Mouse (Mus musculus) liver, embryonic 16.5 days (tissue): ENCODE data around the gene Olfr1325. TPM values are rescaled to one million over a fixed set of nuclear protein-coding genes. Genes with fewer than 3 reads are reported as not detected.
"Not testable (repeated sequence)": the region's sequence is repeated elsewhere in the genome, so short reads cannot be mapped to it uniquely, and the experiment has no call there.

ENCODE experiments used
- ATAC-seq: fragments of 200-750 bp; cut with Nextera tagmentation; 2 replicates; pipeline ENCODE4 v1.8.0; 2017; ENCODE audit warnings: low read depth, mild to moderate bottlenecking, moderate number of reproducible peaks, moderate library complexity
- H3K27ac ChIP-seq: fragments of 300-500 bp; sonication (generic); 2 replicates; pipeline ENCODE4 v1.5.1; 2014; ENCODE audit warnings: mild to moderate bottlenecking, low read length
- H3K27me3 ChIP-seq: fragments of 300-500 bp; sonication (generic); 2 replicates; pipeline ENCODE4 v1.6.1; 2014; ENCODE audit warnings: low read depth, low read length, mixed read lengths; ENCODE audit not compliant: control insufficient read depth, insufficient read depth
- H3K36me3 ChIP-seq: fragments of 300-500 bp; sonication (generic); 2 replicates; pipeline ENCODE4 v1.6.1; 2014; ENCODE audit warnings: mild to moderate bottlenecking; ENCODE audit not compliant: control insufficient read depth, insufficient read depth
- H3K4me1 ChIP-seq: fragments of 300-500 bp; sonication (generic); 2 replicates; pipeline ENCODE4 v1.6.1; 2014; ENCODE audit warnings: low read depth, low read length, mixed read lengths; ENCODE audit not compliant: control insufficient read depth
- H3K4me2 ChIP-seq: fragments of 300-500 bp; sonication (generic); 2 replicates; pipeline ENCODE4 v1.6.1; 2014; ENCODE audit warnings: low read depth, low read length, mixed read lengths
- H3K4me3 ChIP-seq: fragments of 300-500 bp; sonication (generic); 2 replicates; pipeline ENCODE4 v1.5.1; 2014; ENCODE audit warnings: low read depth, mild to moderate bottlenecking, low read length
- H3K9ac ChIP-seq: fragments of 300-500 bp; sonication (generic); 2 replicates; pipeline ENCODE4 v1.6.1; 2014; ENCODE audit warnings: low read depth, low read length
- H3K9me3 ChIP-seq: fragments of 300-500 bp; sonication (generic); replicated peaks from 2 replicates; pipeline ENCODE4 v1.6.1; 2016; ENCODE audit warnings: low read length; ENCODE audit not compliant: control insufficient read depth
- WGBS: fragments of 180-500 bp; shearing (Covaris S2); extraction: QIAGEN DNeasy Blood & Tissue Kit; methylation state at CpG from one replicate; pipeline ENCODE4 v1.1.7; 2014; ENCODE audit not compliant: insufficient replicate concordance; 5-methylcytosine and 5-hydroxymethylcytosine counted together
- polyA plus RNA-seq: library from polyadenylated mRNA; unstranded; fragments of >200 nt; fragmentation: Nextera tagmentation; extraction: Ambion mirVana; gene quantifications from 2 replicates; pipeline ENCODE4 v1.2.1, GENCODE M21; 2015

The Olfr1325 gene
- polyA plus RNA-seq = not detected in 2 replicates

DNA sequence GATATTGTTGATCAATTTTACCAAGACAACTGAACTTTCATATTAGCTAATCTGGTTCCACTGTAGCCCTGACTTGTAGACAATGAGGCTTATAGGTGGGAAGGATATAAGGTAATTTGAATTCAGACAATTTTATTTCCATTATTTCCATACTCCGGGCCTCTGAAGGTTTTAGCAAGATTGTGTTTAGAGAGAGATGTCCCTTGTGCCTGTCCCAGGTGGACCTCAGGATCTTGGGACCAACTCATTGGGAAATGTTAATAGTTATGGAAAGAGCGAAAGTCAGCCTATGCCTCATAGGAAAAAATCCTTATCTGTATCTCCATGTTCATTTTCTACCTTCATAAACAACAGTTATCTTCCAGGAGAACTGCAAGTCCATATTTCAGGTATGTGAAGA is at the start of gene Olfr1325:
Gene Olfr1325 (plus strand): TSS at position 301 of the 400 bp plus-strand sequence.
- no peak within 1 kb of the TSS for H3K27ac ChIP-seq
- H3K9me3 ChIP-seq = no peaks in the 10 kb centered on the region
- H3K36me3 ChIP-seq = no peaks in the 10 kb centered on the region
- 55% methylated on average over 2 of the region's 2 CpGs for WGBS
- ATAC-seq = no peak
- no peaks in the 10 kb centered on the region for H3K27me3 ChIP-seq
- no peak within 1 kb of the TSS for H3K9ac ChIP-seq
- H3K4me2 ChIP-seq = no peak within 1 kb of the TSS
- H3K4me1 ChIP-seq = no peaks in the 10 kb centered on the region
- no peak within 1 kb of the TSS for H3K4me3 ChIP-seq

DNA sequence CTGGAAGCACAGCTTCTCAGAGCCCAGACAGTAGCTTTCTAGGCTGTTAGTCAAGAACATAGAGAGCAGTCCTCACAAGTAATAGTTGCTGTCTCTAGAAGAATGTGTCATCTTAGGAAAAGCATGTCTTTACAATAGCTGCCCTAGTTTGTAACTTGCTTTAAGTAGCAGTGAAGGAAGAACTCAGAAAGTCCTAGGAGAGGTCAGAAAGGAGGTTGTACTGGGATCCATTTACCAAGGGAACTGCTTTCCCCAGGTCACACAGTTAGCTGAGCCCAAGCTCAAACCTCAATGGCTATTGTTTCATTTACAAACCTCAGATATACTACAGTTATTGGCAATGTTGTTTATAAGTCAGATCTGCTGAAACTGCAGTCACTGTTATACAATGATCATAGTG is 17.7 kb upstream of the Olfr1325 start, which contains the start of gene Olfr1326-ps1:
Gene Olfr1326-ps1 (minus strand): TSS at position 101 of the 400 bp plus-strand sequence.
- H3K36me3 ChIP-seq = no peaks in the 10 kb centered on the region

DNA sequence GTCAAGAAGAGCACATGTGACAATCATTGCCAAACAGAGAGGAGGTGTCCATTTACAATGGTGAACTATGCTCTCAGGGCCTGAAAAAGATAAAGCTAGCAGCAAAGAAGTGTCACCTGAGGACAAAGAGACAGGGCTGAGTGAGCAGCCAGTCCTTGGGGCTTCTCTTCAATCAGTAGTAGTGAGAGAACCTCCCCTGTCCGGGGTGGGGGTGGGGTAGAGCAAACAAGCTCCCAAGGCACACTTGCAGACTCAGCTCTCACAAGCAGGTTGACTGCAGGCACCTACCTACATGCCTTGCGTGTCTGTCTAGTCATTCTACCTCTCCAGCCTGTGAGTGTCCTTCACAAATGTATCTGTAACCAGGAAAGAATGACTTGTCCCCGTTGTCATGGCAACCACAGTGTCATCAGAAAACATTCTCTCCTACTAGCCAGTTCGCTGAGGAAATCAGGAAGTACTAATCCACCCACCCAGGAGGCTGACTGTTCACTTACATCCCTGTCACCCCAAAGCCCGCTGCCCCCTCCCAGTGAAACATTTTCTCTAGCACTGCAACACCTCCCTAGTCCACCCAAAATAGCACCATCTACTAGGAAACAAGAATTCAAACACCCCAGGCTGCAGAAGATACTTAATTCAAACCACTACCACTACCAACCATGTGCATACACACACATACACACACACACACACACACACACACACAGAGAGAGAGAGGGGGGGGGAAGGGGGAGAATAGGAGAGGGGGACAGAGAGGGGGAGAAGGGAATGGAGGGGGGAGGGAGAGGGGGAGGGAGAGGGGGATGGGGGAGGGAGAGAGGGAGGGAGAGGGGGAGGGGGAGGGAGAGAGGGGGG is 53.2 kb downstream of the Olfr1325 start, which contains the start of gene Gm5640:
Gene Gm5640 (minus strand): TSS at position 170 of the 858 bp plus-strand sequence.
- not testable (repeated sequence) for H3K9me3 ChIP-seq, H3K36me3 ChIP-seq, H3K9ac ChIP-seq, H3K4me1 ChIP-seq, H3K27ac ChIP-seq, H3K4me2 ChIP-seq, H3K27me3 ChIP-seq, H3K4me3 ChIP-seq
- WGBS = 46% methylated on average over 2 of the region's 5 CpGs
- peak; percentile 21; the same call in 1 of the 2 replicates for ATAC-seq

More for the DNA sequence above, 17.7 kb upstream of the Olfr1325 start, which contains the start of gene Olfr1326-ps1:
- ATAC-seq = no peak
- H3K4me2 ChIP-seq = no peak within 1 kb of the TSS
- no peak within 1 kb of the TSS for H3K27ac ChIP-seq
- H3K9me3 ChIP-seq = no peaks in the 10 kb centered on the region
- H3K27me3 ChIP-seq = no peaks in the 10 kb centered on the region
- H3K4me3 ChIP-seq = no peak within 1 kb of the TSS
- no peak within 1 kb of the TSS for H3K9ac ChIP-seq
- H3K4me1 ChIP-seq = no peaks in the 10 kb centered on the region

- H3K9ac ChIP-seq, H3K9me3 ChIP-seq, H3K27me3 ChIP-seq, H3K4me2 ChIP-seq, H3K4me3 ChIP-seq, H3K4me1 ChIP-seq, ATAC-seq, H3K27ac ChIP-seq, H3K36me3 ChIP-seq: not testable (repeated sequence)
- WGBS = no CpG with 5 or more reads among the region's 1 CpGs
Observed at GRCm38 (mm10) chrX:74646393-74646792, 53.9 kb downstream of the Olfr1325 start.

Other genes starting within 250 kb of the Olfr1325 start
- gene Lage3, start 239.1 kb upstream of the Olfr1325 start, polyA plus RNA-seq = 35.8 and 42.0 TPM in 2 replicates
- 37.1 and 39.3 TPM in 2 replicates for gene Ubl4a, start 219.5 kb upstream of the Olfr1325 start, polyA plus RNA-seq
- gene Slc10a3, start 219.3 kb upstream of the Olfr1325 start, polyA plus RNA-seq = 6.1 TPM in 2 replicates
- 13.1 and 14.2 TPM in 2 replicates for gene Fam3a, start 199.4 kb upstream of the Olfr1325 start, polyA plus RNA-seq
- gene Ikbkg, start 199.4 kb upstream of the Olfr1325 start, polyA plus RNA-seq = 29.4 and 29.7 TPM in 2 replicates
- 42.3 and 42.7 TPM in 2 replicates for gene G6pdx, start 163.5 kb upstream of the Olfr1325 start, polyA plus RNA-seq
- not detected in 2 replicates for gene Gm6880, start 111.3 kb upstream of the Olfr1325 start, polyA plus RNA-seq
- gene Olfr1326-ps1, start 17.8 kb upstream of the Olfr1325 start, polyA plus RNA-seq = not detected in 2 replicates
- gene Gm5640, start 53.0 kb downstream of the Olfr1325 start, polyA plus RNA-seq = 0.09 TPM in 1 of 2 replicates, not detected in the other
- not detected in 2 replicates for gene Gm6890, start 148.2 kb downstream of the Olfr1325 start, polyA plus RNA-seq
- not detected in 2 replicates for gene Gm5936, start 244.5 kb downstream of the Olfr1325 start, polyA plus RNA-seq